Mouse (Mus musculus): Measurements from ENCODE around the gene Gtf3c5.

DNA sequence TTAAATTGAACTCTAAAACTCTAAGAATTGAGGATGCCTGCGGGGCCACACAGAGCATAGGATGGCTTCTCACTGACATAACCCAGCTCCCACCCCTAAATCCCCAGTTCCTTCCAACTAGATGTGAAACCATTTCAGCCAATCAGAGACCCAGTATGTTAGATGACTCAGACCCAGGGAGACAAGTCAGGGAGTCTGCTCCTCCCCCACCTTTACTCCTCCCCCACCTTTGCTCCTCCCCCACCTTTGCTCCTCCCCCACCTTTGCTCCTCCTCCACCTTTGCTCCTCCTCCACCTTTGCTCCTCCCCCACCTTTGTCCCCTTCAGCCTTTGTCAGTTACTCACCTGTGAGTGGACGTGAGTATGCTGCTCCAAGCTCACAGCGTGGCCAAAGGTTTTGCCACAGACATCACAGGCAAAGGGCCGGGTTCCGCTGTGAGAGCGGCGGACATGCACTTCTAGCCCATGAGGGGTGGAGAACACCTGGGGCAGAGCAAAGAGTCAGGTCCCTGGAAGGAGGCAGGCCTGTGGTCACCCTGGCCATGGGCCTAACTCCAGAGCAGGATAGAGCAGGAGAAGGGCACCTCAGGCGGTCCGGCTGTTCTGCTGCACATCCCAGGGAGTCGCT is 29.0 kb upstream of the Gtf3c5 start:
- TF ChIP-seq FLI1 (IDR thresholded peaks at IDR 0.05; ENCODE audit: low read length): no peak
- no peak for TF ChIP-seq GATA1 (IDR thresholded peaks at IDR 0.05; ENCODE audit: borderline replicate concordance, low read length)

Measured in megakaryocyte, embryonic 14.5 days (primary cell).